Mouse (Mus musculus) frontal cortex, postnatal 14 days (tissue): ENCODE results near the gene Gstm2.
"Not testable (repeated sequence)": the region's sequence is repeated elsewhere in the genome, so short reads cannot be mapped to it uniquely, and the experiment has no call there.

Experiments
- DNase-seq, 2 experiments: peaks; one replicate each; pipeline ENCODE4 v3.0.0; 2022; ENCODE audit warnings: low spot score in 2 of 2

The Gstm2 gene

DNA sequence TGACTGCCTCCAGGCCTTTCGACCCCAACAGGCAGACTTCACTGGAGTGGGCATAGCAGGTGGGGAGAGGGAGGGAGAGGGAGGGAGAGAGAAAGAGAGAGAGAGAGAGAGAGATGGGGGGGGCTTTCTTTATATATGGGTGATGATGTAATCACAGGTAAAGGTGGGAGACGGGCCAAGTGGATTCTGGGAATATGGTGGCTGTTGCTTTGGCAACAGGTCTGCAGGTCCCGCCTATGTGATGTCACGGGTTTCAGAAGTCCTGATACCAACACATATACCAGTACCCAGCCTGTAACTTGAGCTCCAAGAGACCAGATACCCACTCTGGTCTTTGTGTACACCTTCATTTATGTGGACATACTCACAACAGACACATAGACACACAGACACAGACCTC is 10.3 kb upstream of the Gstm2 start:
- DNase-seq = no peak

DNA sequence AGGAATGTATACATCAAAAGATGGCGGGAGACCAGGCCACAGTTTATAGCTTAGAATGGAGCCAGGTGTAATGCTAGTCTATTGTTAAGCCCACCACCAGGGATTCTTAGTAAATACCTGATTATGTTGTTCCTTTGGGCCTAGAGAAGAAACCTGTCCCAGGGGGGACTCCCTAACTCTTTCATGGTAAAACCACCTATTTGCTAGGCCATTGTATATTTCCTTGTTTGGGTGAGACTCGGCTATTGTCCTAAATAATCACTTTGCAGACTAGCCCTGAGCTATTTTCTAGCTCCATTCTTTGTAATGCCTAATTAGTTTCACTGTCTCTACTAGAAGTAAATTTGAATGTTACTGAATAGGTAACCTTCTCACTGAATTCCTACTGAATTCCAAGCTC is 9.7 kb upstream of the Gstm2 start:
- DNase-seq = not testable (repeated sequence)

DNA sequence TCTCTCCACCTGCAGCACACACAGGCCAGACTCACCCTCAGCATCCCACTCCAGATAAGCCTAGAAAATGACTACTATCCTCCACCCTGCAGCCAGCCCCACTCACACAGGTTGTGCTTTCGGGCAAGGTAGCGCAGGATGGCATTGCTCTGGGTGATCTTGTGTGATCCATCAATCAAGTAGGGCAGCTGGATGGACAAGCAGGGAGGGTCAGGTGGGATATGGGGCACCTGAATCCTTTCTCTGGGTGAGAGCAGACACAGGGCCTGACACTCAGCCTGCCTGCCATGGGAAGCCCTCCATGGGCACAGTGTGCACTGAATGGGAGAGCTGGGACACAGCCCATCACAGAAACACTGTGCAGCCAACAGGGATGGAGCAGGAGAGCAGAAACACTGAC is 1.1 kb downstream of the Gstm2 start:
- not testable (repeated sequence) for DNase-seq

DNA sequence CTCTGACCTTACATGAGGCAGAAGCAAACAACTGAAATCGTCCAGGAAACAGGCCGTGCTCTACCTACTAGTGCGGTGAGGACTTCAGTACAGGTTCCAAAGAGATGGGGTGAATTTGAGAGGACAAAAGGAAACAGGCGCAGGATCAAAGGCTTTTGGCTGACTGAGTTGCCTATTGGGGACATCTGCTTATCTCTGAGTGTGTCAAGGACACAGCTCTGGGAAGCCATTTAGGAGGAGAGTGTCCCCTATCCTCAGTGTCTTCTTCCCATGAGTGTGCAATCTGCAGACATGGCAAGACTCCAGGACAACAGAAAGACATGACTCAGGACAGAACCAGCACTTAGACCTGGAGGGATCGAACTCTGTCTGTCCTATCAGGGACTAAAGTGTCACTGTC is 1.8 kb downstream of the Gstm2 start:
- no peak for DNase-seq

DNA sequence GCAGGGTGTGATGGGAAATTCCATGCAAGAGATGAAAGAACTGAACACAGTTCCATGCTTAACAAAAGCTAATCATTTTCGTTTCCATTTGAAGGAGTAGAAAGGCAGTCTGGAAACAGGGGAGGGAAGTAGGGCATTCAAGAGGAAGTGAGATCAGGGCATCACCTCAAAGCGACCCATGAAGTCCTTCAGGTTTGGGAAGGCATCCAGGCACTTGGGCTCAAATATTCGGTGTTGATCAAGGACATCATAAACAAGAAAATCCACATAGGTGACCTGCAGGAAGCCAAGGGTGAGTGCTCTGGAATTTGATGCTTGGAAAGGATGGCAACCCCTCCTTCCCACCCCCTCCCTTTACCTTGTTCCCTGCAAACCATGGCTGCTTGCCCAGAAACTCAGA is 2.5 kb downstream of the Gstm2 start:
- DNase-seq = no peak

DNA sequence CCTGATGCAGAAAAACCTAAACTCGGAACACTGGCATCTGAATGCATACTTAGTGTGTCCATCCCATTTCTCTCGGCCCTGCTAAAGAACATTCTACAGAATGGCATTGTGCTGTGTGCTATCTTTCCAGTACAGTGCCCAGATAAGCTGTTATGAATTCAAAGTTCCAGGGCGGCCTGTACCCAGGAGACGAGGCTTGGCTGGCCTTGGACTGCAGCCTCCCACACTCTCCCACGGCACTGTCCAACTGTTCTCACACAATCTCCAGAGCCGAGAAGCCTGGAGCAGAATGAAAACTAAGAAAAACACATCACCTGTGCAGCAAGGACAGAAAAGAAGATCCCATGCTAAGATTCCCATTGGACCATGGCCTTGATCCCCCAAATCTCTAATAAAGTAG is 3.5 kb downstream of the Gstm2 start:
- DNase-seq = no peak

DNA sequence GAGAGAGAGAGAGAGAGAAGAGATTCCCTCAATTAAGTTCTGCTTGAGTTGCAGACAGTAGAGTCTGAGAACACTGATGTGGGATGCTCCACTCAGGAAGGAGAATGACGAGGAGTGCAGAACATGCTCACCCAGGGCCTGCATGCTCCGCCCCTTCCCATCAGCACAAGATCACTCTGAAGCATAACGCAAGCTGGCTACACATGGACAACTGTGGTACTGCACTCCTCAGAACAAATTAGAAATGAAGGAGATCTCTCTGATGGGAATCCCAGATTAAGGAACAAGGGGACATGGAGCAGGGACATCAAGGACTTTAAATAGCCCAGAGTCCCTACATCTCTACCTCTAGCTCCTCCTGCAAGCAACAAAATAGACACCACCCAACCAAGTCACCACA is 5.0 kb downstream of the Gstm2 start:
- DNase-seq = no peak

DNA sequence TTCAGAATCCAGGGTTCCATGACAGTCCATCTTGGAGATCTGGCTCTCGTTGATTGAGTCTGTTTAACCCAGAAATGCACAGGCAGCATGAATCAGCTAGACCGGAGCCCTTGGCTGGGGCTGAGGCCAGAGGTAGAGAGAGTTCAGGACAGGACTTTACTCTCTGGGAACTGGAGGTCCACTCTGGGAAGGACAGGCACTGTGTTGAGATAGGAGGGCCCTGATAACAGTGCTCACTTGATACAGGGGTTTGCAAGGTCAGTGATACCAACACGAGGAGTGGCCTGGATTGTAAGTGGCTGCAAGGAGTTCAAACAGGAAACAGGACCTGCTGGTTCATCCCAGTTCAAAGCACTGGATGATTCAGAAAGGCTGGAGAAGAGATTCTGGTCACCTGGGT is 8.6 kb downstream of the Gstm2 start:
- no peak for DNase-seq

DNA sequence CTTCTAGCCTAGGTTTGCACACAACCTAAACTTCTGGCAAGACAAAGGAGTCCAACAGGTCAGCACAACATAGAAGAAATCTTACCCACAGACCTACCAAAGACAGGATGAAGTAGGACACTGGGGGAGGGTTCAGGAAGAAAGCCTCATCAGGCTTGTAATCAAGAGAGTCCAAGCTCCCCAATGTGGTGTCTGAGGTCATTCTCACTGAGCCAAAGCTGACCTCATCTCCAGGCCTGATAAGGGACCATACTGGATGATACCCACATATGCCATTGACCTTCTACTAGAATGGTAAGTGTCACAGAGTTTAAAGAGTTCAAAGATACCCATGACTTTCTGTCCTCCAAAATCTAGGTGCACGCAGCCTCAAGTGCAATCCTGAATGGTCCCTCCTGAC is 12.0 kb downstream of the Gstm2 start:
- DNase-seq = no peak

DNA sequence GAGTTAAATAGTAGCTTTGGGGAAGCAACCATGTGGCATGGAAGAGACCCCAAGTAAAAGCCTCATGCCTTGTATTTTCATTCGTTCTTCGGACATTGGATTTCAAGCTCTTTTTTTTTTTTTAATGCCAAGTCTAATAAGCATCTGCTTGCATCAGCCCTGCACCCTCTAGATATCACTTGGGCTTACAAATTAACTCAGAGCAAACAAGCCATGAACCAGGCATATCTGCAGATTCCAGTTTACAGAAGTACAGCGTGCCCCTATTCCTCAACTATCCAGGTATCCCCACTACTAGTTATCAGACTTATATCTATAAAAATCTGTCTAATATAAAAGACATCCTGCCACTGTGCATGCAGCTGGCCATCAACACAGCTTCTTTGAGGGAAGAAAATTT is 14.2 kb downstream of the Gstm2 start:
- no peak for DNase-seq

DNA sequence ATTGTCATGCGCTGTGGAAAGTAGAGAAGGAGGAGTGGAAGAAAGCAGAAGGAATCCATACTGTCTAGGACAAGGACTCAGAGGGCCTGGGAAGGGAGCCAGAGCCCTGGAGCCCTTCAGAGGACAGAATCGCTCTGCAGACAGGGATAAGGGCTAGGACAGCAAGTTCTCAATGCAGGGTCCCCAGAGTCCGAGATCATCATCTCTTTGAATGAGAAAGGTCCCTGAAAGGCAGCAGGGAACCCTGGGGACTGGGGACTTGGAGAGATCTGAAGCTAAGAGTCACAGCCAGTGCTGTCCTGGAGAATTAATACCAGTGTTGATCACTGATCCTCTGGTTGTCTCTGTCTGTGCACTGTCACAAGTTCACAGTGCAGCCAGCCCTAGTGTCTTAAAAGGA is 15.2 kb downstream of the Gstm2 start:
- not testable (repeated sequence) for DNase-seq

DNA sequence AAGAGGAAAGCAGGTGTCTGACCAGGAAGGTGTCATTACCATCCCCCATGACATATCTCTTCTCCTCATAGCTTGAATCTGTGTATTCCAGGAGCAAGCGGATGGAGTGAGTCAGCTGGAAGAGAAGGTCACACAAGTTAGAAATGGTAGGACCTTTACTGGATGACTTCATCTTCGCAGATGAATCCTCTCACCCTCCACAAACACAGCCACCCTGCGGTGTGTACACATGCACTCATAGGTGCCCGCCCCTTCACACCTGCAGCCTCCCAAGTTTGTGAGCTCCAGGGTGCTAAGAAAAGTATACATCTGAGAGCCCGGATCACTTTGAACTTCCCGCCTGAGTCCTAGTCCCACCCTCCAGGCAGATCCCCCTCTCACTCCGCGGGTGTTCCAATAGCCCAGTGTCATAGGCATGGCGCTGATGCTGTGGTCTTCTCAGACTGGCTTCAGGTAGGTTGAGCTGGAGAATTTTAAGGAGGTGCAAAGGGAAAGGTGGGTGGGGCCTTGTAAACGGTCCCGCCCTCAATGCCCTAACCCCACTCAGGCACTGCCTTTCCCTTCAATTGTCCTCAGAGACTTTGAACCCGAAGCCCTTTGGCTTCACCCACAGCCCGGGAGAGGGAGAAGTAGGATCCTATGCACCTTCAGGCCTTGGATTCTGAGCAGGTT is 17.4 kb downstream of the Gstm2 start, which contains the start of gene Gstm3:
Gene Gstm3, minus strand, starts transcription at position 560 of the 672 bp plus-strand sequence.
- DNase-seq = no peak

DNA sequence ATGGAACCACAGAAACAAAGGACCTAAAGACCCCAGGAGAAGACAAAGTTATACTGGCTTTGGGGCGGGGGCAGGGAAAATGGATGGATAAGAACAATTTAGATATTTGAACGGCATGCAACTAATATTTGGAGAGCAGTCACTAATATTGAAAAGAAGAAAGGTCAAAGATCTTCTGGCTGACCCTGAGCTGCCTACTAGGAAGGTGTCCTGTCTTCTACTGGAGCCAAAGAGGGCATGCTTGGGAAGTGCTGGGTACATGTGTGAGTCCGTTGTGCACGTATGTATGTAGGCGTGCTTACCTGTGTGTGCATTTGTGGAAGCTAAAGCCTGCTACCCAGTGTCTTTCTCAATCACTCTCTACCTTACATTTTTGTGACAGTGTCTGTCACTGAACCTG is 19.6 kb downstream of the Gstm2 start:
- no peak for DNase-seq

DNA sequence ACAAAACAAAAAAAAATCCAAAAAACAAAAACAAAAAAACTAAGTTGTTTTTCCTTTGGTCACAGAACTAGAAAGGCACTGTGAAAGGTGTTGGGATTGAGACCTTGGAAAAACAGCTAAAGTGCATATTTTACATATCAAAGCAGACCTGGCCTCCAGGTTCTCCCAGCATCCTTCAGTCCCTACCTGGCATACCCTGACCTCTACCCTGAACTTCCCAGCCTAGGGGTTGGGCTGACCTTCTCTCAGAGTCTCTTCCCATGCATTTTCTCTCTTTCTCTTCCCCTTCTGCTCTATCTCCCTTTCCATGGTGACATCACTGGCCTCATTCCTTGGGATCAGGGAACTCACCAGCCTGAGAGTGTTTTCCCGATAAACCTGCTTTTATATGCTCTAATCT is 20.7 kb downstream of the Gstm2 start:
- no peak for DNase-seq

DNA sequence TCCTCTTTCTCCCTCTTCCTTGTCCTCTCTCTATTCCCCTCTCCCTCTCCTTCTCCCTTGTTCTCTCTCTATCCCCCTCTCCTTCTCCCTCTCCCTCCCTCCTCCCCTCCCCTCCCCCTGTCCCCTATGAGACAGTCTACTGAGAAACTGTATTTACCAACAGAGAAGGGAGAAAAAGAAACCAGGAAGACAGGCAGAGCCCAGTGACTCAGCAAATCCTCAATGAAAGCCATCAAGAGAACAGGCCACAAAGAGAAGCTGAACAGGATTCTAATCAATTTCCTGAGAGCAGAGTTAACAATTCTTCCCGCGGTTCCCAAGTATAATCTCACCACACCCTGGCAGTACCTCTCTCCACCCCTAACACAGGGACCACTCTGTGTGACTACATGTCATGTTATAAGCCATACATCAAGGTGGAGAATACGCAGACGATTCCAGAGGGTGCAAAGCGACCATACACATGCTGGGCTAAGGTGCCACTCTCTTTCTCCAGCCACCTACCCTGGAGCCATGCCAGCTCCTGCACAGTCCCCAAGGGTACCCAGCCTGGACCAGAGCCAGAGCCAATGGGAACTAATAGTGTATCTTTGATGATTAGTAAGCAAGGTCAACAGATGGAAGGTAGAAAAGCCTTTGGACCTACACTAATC is 21.5 kb downstream of the Gstm2 start:
- no peak for DNase-seq

DNA sequence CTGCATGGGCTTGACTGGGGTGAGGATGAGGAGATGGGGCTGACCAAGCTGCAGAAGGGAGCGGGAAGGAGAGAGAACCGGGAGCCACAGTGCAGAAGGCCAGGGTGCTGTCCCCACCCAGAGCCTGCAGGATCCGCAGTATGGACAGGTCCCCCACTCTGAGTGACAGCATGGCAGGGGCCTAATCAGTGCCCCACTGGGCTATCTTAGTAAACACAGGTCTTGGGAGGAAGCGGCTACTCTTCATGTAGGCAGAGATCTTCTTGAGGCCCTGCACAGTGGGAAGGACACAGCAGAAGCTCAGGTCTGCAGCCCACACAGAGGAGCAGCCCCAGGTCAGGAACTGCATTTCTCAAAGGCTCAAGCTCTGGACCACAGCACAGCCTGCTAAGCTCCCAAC is 22.2 kb downstream of the Gstm2 start:
- DNase-seq = no peak

DNA sequence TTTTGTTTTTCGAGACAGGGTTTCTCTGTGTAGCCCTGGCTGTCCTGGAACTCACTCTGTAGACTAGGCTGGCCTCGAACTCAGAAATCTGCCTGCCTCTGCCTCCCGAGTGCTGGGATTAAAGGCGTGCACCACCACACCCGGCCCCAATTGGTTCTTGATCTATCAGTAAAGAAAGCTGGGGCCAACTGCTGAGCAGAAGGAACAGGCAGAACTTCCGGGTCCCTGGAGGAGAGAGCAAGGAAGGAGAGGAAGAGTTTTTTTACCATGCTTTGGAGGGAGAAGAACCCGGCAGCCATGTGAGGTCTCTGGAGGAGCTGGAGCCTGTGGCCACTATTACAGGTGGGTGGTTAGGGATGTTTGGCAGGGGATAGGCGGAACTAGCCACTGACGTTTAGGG is 31.0 kb downstream of the Gstm2 start:
- DNase-seq = not testable (repeated sequence)

DNA sequence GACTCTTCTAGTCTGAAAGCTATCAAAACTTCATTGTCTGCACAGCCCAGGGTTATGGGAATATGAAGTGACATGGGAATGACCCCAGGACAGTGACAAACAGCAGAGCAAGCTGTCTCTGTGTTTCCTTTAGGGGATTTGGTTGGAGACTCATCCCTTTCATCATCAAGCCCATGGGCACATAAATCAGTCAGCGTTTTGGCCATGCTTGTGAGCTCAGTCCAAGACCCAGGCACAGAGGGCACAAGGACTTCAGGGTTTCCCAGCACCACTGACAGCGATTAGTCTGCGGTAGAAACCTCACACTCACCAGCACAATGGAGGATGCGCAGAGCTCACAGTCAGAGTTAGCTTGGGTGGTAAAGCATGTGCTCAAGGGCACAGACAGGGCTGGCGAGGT is 32.3 kb downstream of the Gstm2 start:
- DNase-seq = no peak

DNA sequence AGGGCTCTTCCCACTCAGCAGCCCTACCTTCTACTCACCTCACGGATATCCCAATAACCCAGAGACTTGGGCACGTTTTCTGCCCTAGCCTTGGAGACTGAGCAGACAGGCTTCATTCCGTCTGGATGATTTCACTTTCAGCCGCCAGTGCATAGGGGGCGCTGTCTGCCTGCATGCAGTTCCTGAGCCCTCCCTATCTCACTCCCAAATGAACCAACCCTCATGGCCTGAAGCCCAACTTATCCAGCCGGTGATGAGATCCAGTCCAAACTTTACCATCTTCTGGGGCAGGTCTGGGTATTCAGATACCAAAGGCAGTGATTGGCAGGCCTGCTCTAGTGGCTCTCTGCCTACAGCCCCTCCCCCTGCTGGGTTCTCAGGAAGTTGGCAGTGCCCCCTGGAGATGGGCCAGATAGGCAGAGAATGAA is 32.9 kb downstream of the Gstm2 start:
- peak in 1 of 2 experiments; percentile 50 for DNase-seq

DNA sequence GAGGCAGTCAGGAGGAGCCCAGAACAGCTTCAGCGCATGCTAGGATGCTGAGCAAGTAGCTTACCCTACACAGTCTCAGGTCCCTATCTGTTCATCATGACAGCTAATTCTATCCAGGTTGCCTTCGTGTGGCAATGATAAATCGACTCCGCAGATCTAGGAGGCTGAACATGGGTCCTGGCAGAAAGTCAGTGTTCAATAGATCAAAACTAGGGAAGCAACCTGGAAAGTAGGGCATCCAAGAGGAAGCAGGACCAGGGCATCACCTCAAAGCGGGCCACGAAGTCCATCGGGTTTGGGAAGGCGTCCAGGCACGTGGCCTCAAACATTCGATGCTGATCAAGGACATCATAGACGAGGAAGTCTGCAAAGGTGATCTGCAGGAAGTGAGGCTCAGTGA is 35.7 kb downstream of the Gstm2 start:
- no peak for DNase-seq

DNA sequence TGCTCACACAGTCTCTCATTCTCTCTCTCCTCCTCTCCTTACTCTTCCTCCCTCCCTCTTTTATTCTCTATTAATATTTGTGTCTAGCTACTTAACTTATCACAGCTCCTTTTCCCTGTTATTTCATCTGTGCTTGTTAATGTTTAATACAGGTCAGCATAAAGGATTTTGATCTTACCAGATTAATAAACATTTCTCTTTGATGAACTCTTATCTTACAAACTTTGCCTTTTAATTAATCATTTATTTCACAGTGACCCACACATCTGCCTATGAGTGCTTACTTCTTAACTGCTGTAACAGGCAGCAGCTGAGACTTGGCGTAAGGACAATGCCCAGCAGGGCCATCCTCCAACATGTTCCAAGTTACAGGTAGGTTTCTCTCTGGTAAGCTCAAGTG is 36.8 kb downstream of the Gstm2 start:
- not testable (repeated sequence) for DNase-seq

DNA sequence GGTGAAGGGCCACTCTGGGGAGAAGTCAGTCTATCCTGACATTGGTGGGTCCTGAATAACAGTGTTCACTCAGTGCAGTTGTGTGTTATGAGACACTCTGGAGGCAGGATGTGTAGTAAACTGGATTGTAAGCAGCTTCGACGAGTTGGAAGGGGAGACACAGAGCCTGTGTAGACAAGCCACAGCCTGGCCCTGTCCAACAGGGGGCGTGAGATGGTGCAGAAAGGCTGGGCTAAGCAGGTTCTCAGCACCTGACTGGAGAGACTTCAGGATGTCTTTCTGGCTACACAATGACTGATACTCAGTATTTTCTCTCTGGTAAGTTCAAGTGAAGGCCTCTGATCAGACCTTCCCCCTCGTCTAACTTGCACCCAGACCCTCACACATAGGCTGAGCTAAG is 40.5 kb downstream of the Gstm2 start:
- no peak for DNase-seq

DNA sequence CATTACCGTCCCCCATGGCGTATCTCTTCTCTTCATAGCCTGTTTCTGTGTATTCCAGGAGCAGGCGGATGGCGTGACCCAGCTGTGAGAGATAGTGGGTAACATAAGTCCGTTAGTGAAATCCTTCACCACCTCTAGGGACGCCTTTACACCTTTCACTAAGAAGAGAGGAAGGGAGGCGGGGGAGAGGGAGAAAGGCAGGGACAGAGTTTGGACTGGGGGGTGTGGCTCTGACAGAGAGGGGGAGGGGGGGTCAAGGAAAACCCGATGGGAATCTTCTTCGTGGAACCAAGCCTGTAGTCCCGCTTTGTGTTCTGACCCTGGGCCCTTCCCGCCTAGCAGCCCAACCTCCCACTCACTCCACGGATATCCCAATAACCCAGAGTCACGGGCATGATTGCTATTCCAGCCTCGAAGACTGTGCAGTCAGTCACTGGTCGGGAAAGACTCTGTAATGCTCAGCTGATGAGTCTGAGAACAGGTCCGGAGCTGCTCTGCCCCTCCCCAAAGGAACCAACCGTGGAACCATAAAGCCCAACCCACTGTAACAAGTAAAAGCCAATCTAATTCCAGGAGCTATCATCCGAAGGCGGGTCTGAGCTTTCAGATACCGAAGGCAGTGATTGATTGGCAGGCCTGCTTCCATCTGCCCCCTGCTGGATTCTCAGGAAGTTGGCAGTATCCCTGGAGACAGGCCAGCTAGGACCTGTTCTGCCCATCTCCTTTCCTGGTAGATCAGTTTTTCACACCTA is 42.8 kb downstream of the Gstm2 start, which contains the start of gene Gstm6:
Gene Gstm6, minus strand, starts transcription at position 511 of the 752 bp plus-strand sequence.
- no peak for DNase-seq
